Mouse (Mus musculus) liver, adult 2 months (tissue): ENCODE measurements around the gene Brwd1.

Experiments
- CTCF ChIP-seq: fragments of 200-500 bp; IDR thresholded peaks from 2 replicates; pipeline ENCODE4 v1.5.1; 2011; ENCODE audit warnings: low read depth, low read length, control low read depth
- POLR2A ChIP-seq: fragments of 200-500 bp; IDR thresholded peaks from 2 replicates; pipeline ENCODE4 v1.6.1; 2011; ENCODE audit warnings: low read length, control low read depth; ENCODE audit not compliant: insufficient read depth; ENCODE audit errors: extremely low read depth

DNA sequence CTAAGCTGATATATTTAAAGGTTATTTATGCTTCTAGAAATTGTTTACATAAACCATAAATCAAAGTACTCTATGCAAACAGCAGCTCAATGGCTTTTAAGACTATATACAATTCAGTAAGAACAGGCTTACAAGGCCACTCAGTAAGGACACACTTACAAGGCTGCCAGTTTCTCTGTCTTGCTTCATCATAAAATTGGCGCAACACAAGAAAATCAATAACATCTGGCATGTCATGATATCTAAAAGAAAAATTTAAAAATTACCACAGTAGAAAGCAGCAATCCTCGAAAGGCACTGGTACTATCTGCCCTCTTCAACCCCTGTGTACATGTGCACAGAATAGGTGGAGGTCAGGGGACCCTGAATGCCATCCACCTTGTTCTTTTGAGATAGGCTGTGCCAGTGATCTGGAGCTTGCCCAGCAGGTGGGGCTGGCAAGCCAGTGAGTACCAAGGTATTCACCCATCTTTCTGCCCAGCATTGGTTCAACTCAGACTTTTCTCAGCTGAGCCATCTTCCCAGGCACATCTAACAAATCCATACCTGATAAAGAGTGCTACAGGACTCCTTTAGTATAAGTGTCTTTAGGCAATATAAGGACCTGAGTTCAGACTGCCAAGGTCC is 51.7 kb downstream of the Brwd1 start:
- TF ChIP-seq CTCF (peak; percentile 62), POLR2A (no peak)
